Mouse (Mus musculus): ENCODE measurements around the gene Pofut2. TPM values are rescaled to one million over a fixed set of nuclear protein-coding genes. Genes with fewer than 3 reads are reported as not detected.
"Not testable (repeated sequence)": the region's sequence is repeated elsewhere in the genome, so short reads cannot be mapped to it uniquely, and the experiment has no call there.

Pofut2 gene
- polyA plus RNA-seq, 2 experiments, result 14.7 to 17.6 TPM

DNA sequence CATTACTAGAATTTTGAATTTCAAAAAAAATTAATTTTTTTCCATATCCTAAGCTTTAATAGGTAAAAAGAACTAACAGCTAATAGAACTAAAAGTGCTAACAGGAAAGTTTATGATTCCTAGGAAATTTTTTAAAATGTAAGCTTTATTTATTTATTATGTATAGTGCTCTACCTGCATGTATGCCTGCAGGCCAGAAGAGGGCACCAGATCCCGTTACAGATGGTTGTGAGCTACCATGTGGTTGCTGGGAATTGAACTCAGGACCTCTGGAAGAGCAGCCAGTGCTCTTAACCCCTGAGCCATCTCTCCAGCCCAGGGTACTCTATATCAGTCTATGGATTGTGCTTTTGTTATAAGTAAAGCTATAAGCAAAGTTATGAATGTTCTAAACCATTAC, 23.1 kb downstream of the Pofut2 start:
- 46% methylated on average over 1 of the region's 1 CpGs for WGBS (ENCODE audit: insufficient replicate concordance)
- TF ChIP-seq CTCF (IDR thresholded peaks at IDR 0.05; ENCODE audit: low read depth), result peak; percentile 34; the same call in 1 of the 2 replicates
- not testable (repeated sequence) for H3K4me2 ChIP-seq (ENCODE audit: low read depth); H3K9me3 ChIP-seq (ENCODE audit: control insufficient read depth, low read length); H3K36me3 ChIP-seq (replicated peaks; ENCODE audit: control insufficient read depth, insufficient read depth, low read depth); H3K4me1 ChIP-seq (replicated peaks; ENCODE audit: control insufficient read depth in 2 of 2, insufficient read depth in 2 of 2, low read length in 1 of 2); H3K9ac ChIP-seq (replicated peaks); DNase-seq (ENCODE audit: low read depth in 3 of 3, low spot score in 3 of 3); ATAC-seq (ENCODE audit: insufficient read depth); H3K27me3 ChIP-seq (ENCODE audit: control insufficient read depth, insufficient read depth, low read length); H3K27ac ChIP-seq; H3K4me3 ChIP-seq (ENCODE audit: insufficient read depth in 1 of 2, low read depth in 2 of 2, low read length in 2 of 2)

DNA sequence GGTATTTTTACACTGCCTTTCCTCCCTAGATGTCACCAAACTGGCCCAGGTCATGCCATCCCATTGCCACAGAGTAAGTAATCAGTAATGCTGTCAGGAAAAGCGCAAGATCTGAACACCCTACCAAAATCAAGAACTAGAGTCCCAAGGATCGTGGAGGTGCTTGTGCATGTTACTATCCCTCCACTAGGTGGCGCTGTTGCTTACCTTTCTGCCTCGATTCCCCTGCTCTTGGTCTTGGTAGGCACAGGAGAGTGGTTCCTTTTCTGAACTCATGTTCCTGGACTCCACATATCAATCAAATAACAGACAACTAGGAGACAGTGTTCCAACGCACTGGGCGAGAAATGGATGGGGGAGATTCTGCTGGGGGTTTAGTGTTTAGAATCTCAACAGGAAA, 23.8 kb downstream of the Pofut2 start:
- TF ChIP-seq EP300 (IDR thresholded peaks at IDR 0.05; ENCODE audit: low read depth), result no peak
- TF ChIP-seq CTCF (IDR thresholded peaks at IDR 0.05; ENCODE audit: low read depth), result peak; percentile 98
- no peak overlapping the region for H3K9ac ChIP-seq (replicated peaks)
- 12% methylated on average over 6 of the region's 6 CpGs for WGBS (ENCODE audit: insufficient replicate concordance)

DNA sequence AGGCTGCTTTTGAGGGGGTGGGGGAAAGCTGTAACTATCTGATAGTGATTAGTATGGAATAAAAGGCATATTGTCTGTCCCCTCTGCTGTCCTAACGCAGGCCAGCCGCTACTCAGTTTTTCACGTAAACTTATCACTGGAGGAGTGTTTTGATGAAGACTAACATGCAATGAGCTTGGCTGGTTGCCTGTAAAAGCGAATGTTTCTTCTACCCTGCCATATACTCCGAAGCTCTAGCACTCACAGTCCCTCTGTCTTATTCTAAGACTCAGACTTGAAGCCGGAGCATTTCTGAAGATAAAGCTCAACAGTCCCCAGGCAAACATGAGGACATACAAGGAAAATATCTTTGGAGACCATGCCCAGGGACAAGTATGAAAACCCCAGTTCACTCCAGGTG, 25.8 kb downstream of the Pofut2 start:
- Histone ChIP-seq H3K4me3 (ENCODE audit: insufficient read depth in 1 of 2, low read depth in 2 of 2, low read length in 2 of 2) (no peak overlapping the region), H3K27me3 (ENCODE audit: control insufficient read depth, insufficient read depth, low read length) (no peaks in the 10 kb centered on the region; the same call in 1 of the 2 replicates), H3K4me1 (replicated peaks; ENCODE audit: control insufficient read depth in 2 of 2, insufficient read depth in 2 of 2, low read length in 1 of 2) (no peaks in the 10 kb centered on the region), H3K36me3 (replicated peaks; ENCODE audit: control insufficient read depth, insufficient read depth, low read depth) (no peaks in the 10 kb centered on the region), H3K9me3 (ENCODE audit: control insufficient read depth, low read length) (no peaks in the 10 kb centered on the region), H3K9ac (replicated peaks) (no peak overlapping the region), H3K4me2 (ENCODE audit: low read depth) (no peak overlapping the region), H3K27ac (no peak overlapping the region)
- ATAC-seq (ENCODE audit: insufficient read depth), result no peak
- no peak for DNase-seq (ENCODE audit: low read depth in 3 of 3, low spot score in 3 of 3)
- TF ChIP-seq CTCF (IDR thresholded peaks at IDR 0.05; ENCODE audit: low read depth), result no peak
- TF ChIP-seq EP300 (IDR thresholded peaks at IDR 0.05; ENCODE audit: low read depth), result no peak
- WGBS (ENCODE audit: insufficient replicate concordance), result 76% methylated on average over 6 of the region's 6 CpGs

More for the DNA sequence above, 23.8 kb downstream of the Pofut2 start:
- peak; percentile 45 to 60 (median 49) for DNase-seq (ENCODE audit: low read depth in 3 of 3, low spot score in 3 of 3)
- H3K4me3 ChIP-seq (ENCODE audit: insufficient read depth in 1 of 2, low read depth in 2 of 2, low read length in 2 of 2), result no peak overlapping the region
- no peak overlapping the region for H3K27ac ChIP-seq
- H3K9me3 ChIP-seq (ENCODE audit: control insufficient read depth, low read length), result no peaks in the 10 kb centered on the region
- H3K4me2 ChIP-seq (ENCODE audit: low read depth), result no peak overlapping the region
- ATAC-seq (ENCODE audit: insufficient read depth), result no peak
- no peaks in the 10 kb centered on the region; the same call in 1 of the 2 replicates for H3K27me3 ChIP-seq (ENCODE audit: control insufficient read depth, insufficient read depth, low read length)
- H3K36me3 ChIP-seq (replicated peaks; ENCODE audit: control insufficient read depth, insufficient read depth, low read depth), result no peaks in the 10 kb centered on the region
- H3K4me1 ChIP-seq (replicated peaks; ENCODE audit: control insufficient read depth in 2 of 2, insufficient read depth in 2 of 2, low read length in 1 of 2), result no peaks in the 10 kb centered on the region

DNA sequence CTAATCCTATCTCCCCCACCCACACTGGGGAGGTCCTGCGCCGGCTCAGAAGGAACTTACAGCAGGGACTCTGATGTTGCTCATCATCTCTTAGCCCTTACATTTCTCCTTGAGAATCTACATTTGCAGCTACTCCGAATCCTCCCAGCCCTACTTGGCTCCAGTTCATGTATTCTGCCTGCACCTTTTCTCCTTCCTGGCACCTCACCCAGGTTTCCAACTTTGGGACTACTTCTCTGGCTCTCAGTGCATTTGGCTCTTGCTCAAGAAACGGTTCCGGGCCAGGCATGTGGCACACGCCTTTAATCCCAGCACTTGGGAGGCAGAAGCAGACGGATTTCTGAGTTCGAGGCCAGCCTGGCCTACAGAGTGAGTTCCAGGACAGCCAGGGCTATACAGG, 28.6 kb downstream of the Pofut2 start:
- no peaks in the 10 kb centered on the region for H3K27me3 ChIP-seq (ENCODE audit: control insufficient read depth, insufficient read depth, low read length)
- H3K4me1 ChIP-seq (replicated peaks; ENCODE audit: control insufficient read depth in 2 of 2, insufficient read depth in 2 of 2, low read length in 1 of 2), result no peaks in the 10 kb centered on the region
- TF ChIP-seq EP300 (IDR thresholded peaks at IDR 0.05; ENCODE audit: low read depth) (no peak), CTCF (IDR thresholded peaks at IDR 0.05; ENCODE audit: low read depth) (no peak)
- no peaks in the 10 kb centered on the region for H3K9me3 ChIP-seq (ENCODE audit: control insufficient read depth, low read length)
- no peak overlapping the region for H3K9ac ChIP-seq (replicated peaks)
- no peak for ATAC-seq (ENCODE audit: insufficient read depth)
- H3K4me2 ChIP-seq (ENCODE audit: low read depth), result no peak overlapping the region
- no peak overlapping the region for H3K27ac ChIP-seq
- 70% methylated on average over 8 of the region's 8 CpGs for WGBS (ENCODE audit: insufficient replicate concordance)
- H3K4me3 ChIP-seq (ENCODE audit: insufficient read depth in 1 of 2, low read depth in 2 of 2, low read length in 2 of 2), result no peak overlapping the region
- no peak for DNase-seq (ENCODE audit: low read depth in 3 of 3, low spot score in 3 of 3)
- H3K36me3 ChIP-seq (replicated peaks; ENCODE audit: control insufficient read depth, insufficient read depth, low read depth), result no peaks in the 10 kb centered on the region

DNA sequence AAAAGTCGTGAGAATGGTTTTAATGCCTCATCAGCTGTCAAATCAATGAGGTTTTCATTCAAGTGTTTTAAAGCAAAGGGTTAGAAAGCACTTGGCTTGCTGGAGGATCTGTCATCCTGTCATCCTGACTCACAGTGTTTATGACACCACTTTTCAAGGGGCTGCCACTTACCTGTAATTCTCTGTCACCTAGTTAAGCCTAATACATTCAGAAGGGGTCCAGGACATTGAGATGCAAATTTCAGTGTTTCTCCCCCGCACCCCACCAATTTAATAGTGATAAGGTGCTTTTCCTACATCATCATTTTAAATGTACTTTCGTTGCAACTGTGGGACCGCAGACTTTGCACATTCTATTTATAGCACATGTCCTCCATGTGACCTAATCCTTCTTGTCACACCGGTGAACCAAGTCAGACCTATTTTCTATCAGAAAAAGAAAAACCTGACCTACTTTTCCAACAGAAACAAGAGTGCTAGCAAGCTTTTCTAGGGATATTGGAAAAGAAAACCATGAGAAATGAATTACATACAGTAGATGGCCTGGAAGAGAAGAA, 29.7 kb downstream of the Pofut2 start:
- DNase-seq (ENCODE audit: low read depth in 3 of 3, low spot score in 3 of 3) (no peak), ATAC-seq (ENCODE audit: insufficient read depth) (no peak)
- H3K9me3 ChIP-seq (ENCODE audit: control insufficient read depth, low read length), result no peaks in the 10 kb centered on the region
- no peaks in the 10 kb centered on the region for H3K27me3 ChIP-seq (ENCODE audit: control insufficient read depth, insufficient read depth, low read length)
- TF ChIP-seq EP300 (IDR thresholded peaks at IDR 0.05; ENCODE audit: low read depth), result no peak
- no peak for TF ChIP-seq CTCF (IDR thresholded peaks at IDR 0.05; ENCODE audit: low read depth)
- H3K36me3 ChIP-seq (replicated peaks; ENCODE audit: control insufficient read depth, insufficient read depth, low read depth), result no peaks in the 10 kb centered on the region
- H3K9ac ChIP-seq (replicated peaks), result no peak overlapping the region
- H3K4me1 ChIP-seq (replicated peaks; ENCODE audit: control insufficient read depth in 2 of 2, insufficient read depth in 2 of 2, low read length in 1 of 2), result no peaks in the 10 kb centered on the region
- no peak overlapping the region for H3K4me2 ChIP-seq (ENCODE audit: low read depth)
- WGBS (ENCODE audit: insufficient replicate concordance), result 28% methylated on average over 5 of the region's 5 CpGs
- no peak overlapping the region for H3K27ac ChIP-seq
- no peak overlapping the region for H3K4me3 ChIP-seq (ENCODE audit: insufficient read depth in 1 of 2, low read depth in 2 of 2, low read length in 2 of 2)

Measured in liver, embryonic 14.5 days (tissue).